Mouse (Mus musculus): Measurements from ENCODE around the gene Iars.

The Iars gene

DNA sequence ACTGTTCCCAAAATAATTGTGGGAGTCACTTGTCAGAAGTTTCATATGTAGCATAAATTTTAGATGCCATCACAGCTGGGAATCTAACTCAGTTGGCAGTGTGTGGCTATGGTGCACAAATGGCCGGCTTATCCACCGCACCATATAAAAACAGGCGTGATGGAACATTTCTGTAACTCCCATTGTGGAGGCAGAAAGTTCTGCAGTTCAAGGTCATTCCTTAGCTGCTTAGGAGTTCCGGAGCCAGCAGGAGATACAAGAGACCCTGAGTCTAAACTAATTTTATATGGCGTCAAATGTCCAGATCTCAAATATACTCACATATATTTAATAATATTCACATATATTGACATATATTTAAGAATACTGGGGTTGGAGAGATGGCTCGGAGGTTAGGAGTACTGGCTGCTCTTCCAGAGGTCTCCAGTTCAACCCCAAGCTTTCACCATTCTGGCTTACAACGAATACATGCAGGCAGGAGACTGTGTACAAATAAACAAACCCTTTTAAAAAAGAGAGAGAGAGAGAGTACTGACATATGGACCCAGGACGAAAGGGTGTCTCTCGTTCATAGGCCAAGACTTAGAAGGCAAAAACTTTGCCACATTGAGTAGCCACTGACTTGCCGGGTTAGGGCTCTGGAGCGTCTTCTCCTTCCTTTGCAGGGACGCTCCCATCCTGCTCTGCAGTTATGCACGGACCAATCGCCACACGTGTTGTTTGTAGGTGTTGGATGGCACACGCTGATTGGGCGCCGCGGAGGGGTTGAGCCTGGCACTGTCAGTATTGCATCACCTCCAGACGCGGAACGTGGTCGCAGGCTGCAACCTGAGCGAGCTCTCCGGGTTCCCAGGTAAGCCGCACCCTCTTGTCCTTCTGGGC is at the start of gene Iars:
Gene Iars, plus strand, starts transcription at position 750 of the 882 bp plus-strand sequence.
- DNase-seq (ENCODE audit: low spot score in 2 of 2): peak; percentile 97 to 99

DNA sequence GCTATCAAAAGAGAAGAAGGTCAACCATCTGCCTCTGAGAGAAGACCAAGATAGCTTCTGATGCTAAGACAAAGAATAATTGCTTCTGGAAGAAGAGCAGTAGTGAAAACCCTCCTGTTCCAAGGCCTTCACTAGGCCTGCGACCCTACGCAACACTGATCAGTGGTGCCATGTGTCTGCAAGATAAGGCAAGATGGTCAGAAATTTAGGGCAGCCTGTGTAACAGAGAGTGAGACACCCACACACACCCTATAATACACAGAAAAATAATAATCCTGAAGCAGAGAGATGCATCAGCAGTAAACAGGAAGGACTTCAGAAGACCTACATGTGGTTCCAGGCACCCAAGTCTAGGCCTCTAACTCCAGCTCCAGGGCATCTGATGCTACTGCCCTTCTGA is 41.9 kb upstream of the Iars start:
- DNase-seq (ENCODE audit: low spot score in 2 of 2): no peak

DNA sequence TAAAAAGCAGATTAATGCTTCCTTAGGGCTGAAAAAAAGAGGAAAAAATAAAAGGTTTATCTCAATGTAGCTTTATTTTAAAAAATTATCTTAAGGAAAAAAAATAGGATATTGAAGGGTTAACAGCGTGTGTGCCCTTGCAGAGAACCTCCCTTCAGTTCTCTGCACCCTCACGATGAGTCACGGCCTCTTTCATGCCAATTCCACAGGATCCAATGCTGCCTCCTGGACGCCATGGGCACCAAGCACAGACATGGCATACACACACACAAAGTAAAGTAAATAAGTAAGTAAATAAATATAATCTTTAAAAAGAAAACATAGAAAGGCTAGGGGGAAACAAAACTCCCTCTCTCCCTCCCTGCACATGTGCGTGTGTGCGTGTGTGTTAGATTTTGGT is 39.2 kb upstream of the Iars start:
- no peak for DNase-seq (ENCODE audit: low spot score in 2 of 2)

DNA sequence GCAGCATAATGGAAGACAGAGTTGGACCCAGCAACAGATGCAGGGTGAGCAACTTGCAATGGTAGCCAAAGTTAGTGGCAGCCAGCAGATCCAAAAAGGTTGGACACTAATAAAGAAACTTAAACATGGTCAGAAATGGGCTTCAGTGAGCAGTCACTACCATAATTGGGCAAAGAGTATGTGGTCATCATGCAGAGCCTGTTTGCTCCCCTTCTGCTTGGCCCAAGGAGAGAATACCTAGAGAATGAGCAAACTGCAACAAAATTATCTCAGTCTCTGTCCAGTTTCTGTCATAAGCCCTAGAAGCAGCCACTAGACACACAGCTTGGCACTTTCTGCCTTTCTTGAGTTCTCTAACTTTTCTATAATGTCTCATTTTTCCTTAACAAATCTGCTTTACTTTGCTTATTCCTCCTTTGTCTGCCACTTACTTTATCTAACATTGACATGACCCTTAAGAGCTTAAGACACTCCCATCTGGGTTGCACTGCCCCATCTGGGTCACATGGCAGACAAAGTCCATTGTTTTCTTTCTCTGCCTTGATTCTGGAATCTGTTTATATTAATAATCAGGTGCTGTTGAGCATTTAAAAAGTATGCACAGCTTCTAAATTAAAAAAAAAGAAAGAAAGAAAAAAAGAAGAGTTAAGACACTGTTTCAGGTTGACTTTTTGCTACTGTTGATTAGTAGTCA is 38.1 kb upstream of the Iars start:
- DNase-seq (ENCODE audit: low spot score in 2 of 2): no peak

DNA sequence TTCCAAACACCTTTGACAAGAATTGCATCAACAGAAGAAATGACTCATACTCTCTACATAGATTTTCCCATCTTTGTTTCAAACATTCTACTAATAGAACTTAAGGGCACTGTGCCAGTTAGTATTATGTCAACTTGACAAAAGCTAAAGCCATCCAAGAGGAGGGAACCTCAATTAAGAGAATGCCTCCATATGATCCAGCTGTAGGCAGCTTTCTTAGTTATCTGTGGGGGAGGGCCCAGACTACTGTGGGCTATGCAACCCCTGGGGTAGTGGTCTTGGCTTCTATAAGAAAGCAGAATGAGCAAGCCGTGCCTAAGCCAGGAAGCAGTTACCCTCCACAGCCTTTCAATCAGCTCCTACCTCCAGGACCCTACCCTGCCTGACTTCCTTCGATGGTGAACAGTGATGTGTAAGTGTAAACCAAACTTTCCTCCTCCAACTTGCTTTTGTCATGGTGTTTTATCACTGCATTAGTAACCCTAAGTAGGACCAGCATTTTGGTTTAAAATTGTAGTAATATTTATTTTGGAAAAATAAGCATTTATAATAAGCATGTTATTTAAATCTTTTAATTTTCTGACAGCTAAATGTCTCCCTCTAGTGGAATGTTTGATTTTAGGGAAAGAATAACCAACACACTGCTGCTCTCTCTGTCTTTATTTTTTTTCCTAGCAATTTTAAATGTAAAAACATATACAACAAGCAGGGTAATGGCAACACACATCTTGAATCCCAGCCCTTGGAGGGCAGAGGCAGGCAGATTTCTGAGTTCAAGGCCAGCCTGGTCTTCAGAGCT is 37.0 kb upstream of the Iars start:
- DNase-seq (ENCODE audit: low spot score in 2 of 2): no peak

DNA sequence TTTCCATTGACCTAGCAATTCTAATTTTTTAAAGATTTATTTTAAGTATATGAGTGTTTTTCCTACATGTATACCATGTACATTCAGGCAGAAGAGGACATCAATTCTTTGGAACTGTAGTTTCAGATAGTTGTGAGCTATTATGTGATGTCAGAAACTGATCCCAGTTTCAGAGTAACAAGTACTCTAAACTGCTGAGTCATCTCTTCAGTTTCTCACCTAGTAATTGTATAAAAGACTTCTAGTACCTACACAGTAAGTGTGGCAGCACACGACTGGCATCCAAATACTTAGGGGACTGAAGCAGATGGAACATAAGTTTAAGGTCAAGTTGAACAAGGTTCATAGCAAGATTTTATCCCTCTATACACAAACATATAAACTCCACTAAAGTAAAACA is 35.9 kb upstream of the Iars start:
- DNase-seq (ENCODE audit: low spot score in 2 of 2): no peak

DNA sequence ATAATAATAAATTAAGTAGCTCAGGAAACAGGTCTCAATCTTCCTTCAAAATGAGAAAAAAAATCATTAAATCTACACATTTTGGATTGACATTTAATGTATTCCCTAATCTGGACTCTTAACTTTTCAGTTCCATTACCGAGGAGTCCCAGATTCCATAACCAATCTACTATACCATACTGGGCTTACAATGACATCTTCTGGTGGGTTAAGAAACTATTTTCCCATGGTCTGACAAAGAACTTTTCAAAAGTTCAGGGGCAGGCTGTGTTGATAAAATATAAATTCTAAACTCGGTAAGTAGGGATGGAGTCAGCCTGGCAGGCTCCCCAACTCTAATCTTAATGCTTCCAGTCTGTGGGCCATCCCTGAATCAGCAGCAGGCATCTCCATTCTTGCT is 30.8 kb upstream of the Iars start:
- DNase-seq (ENCODE audit: low spot score in 2 of 2): no peak

DNA sequence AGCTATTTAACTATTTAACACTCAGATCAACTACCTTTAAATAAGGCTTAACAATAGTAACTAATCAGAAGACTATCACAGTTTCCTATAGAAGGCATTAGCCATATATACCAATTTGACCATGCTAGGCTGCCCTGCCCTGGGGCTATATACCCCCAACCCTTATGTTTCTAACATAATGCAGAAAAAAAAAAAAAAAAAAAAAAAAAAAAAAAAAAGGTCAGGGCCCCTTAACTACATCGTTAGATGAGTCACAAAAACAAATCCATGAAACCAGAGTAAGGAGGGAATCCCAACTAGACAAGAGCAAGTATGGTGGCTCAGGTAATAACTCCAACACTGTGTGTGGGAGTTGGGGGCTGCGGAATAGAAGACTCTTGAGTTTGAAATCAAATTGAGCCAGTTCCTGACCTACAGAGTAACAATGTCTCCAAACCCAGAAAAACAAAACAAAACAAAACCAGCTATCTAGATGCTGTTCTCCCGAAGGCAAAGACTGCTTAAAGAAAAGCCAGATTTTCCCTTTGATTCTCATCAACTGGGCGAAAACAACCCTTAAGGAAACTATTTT is 30.0 kb upstream of the Iars start:
- no peak for DNase-seq (ENCODE audit: low spot score in 2 of 2)

DNA sequence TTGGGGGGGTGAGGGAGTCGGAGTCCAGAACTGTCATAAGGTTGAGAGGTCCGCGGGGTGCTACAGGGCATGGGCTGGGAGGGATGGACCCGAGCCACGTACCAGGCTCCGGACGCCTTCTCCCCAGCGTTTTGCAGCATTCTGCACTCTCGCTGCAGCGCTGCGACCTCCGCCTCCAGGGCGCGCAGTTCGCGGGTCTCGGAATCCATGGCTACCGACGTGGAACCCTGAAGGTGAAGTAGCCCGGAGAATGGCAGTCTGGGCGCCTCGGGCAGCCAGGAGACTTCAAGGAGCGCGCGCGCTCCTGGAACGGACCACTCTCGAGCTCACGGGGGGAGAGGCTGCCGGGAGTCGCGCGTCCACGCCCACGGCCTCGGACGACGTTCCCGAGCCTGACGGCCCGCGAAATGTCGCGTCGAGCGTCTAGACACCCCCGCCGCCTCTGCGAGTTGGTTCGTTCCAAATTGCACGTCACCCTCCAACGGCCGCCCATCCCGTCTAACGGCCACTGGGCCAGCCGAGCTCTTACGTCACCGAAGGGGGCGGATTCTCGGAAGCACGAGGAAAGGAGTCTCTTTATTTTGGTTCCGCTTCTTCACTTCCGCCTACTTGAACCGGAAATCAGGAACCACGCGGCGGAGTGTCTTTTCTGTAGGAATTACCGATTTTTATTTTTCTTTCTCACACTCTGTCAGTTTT is 29.3 kb upstream of the Iars start, which contains the start of the genes Cenpp and Nol8:
Gene Cenpp, minus strand, starts transcription at position 305 of the 699 bp plus-strand sequence.
Gene Nol8, plus strand, starts transcription at position 598 of the 699 bp plus-strand sequence.
- DNase-seq (ENCODE audit: low spot score in 2 of 2): peak; percentile 99 to 100

DNA sequence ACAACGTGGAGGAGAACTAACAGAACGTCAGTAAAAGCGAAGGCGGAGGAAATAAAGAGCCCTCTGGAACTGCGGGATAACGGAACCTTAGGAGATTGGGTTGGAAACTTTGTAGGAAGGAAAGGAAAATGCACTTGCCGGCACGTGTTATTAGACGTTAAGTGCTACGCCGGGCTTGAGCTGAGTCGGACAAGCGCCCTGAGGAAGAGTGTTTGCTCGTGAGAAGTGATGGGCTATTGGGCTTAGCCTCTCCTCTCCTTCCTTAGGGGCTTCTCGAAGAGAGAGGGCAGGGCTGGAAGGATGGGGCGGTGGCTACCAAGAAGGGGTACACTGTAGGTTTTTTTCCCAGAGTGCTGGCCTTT is 28.7 kb upstream of the Iars start:
- DNase-seq (ENCODE audit: low spot score in 2 of 2): no peak

DNA sequence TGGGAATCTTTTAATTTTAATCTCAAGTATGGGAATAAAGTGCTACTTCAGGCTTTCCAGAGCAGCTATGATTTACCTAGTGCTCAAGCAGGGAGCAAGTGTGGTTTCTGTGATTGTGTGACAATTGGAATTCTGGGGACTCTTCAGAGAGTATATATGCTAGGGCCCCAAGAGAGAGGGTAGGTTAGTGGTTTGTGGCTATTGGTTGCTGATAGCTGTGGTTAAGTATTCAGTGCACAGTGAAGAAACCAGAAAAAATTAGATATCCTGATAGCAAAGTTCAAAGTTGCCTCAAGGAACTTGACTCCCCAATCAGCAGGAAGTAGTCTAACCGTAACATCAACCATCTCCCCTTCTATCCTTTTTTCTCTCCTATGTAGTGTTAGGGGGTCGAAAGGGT is 4.1 kb upstream of the Iars start:
- DNase-seq (ENCODE audit: low spot score in 2 of 2): no peak

DNA sequence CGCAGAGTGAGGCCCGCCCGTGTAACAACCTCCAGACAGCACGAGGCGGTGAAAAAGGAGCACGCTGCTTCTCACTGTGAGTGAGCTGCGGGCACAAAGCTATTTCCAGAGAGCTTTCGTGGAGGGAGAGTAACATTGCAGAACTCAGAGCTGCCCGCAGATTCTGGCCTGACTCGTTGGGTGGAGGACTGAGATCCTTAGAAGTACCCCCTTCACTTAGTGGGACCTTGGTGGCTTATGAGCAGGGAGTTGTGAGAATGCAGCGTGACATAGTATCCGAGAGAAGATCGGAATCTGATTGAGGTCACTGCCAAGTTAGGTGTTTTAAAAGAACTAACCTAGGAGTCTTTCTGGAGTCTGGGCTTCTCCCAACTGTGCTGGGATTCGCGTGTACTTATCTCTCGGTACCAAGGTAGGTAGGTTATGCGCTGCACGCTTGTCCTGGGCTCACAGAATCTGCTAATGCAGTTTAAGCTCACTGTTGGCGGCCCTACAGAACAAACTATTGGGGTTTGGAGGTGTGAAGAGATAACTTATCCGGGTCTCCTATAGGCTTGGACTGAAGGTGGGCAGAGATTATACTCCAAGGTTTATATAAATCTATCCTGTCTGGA is 440 bp downstream of the Iars start:
- no peak for DNase-seq (ENCODE audit: low spot score in 2 of 2)

DNA sequence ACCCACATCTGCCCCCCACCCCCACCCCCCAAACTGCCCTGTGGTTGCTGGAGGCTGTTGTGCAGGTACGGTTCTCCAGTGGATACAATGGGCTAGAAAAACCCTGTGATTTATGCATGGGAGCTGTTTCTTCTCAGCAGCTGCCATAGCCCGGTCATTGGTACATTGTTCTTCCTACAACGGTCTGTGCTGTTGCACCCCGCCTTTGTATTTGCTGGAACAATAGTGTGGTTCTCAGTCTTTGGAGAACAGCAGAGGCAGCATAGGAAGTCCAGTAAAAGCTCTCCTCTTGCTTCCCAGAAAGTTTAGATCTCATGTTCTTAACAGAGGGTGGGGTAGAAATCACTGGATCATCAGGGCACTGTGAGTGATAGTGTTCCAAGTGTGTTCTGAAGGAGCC is 2.4 kb downstream of the Iars start:
- DNase-seq (ENCODE audit: low spot score in 2 of 2): no peak

DNA sequence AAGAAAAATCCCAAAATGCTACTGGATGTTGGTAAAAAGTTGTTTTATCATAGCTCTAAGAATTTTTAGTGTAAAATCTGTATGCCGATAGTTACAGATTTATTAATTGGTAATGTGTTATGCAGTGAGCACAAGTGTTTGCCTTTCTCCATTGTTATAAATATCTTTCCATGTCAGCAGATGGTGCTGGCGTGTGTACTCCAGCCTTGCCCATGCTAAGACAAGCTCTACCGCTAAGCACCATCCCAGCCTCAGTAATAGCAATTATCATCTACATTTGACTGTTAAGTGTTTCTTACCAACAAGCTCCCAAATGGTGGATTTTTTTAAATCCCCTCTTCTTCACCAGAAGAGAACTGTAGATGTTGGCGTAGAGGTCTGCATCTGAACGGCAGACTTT is 9.2 kb downstream of the Iars start:
- no peak for DNase-seq (ENCODE audit: low spot score in 2 of 2)

DNA sequence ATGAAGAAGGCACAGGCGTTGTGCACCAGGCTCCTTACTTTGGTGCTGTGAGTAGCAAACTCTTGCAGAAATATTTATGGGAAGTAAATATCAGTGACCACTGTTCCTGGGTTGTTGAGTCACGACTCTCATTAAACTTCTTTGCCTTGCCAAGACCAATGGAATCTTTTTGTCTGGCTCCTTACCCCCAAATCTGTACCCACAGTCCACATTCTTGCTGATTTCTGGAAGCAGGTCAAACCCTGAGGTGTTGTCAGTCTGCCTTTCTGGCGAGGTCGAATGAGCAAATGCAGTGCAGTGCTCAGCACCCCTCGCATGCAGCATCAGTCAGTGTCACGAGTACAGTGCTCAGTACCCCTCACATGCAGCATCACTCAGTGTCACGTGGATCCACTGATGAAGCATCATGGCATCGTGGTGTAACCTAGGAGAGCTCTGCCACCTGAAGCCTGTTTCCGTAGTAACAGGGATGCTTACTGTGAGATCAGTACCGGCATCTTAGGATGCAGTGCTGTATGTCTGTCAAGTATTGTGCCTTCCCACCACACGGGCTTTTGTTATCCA is 21.4 kb downstream of the Iars start:
- no peak for DNase-seq (ENCODE audit: low spot score in 2 of 2)

DNA sequence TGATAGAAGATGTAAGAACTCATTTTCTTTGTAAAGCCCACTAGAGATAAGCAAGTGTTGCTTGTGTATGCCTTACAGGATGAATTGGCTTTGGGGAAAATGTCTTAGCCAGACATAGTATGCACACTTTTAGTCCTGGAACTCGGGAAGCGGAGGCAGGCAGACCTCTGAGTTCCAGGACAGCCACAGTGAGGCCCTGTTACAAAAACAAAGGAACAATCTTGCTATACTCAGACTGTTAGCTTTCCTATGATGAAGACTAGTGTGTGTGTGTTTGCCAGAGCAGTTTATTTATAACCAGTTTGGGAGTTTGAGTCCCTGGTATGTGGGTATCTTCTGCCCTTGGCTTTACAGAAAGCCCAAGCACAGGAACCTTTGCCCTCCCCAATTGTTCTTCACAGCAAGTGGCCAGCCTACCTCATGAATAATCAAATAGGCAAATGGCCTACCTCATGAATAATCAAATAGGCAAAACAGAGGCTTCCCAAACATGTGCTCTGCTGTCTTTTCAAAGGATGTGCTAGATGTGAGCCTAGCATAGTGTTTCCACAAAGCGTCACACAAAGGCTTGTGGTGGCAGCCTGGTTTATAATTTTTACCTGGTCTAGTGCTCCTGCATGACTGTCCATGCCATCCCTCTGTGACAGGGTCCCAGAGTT is 24.3 kb downstream of the Iars start:
- no peak for DNase-seq (ENCODE audit: low spot score in 2 of 2)

DNA sequence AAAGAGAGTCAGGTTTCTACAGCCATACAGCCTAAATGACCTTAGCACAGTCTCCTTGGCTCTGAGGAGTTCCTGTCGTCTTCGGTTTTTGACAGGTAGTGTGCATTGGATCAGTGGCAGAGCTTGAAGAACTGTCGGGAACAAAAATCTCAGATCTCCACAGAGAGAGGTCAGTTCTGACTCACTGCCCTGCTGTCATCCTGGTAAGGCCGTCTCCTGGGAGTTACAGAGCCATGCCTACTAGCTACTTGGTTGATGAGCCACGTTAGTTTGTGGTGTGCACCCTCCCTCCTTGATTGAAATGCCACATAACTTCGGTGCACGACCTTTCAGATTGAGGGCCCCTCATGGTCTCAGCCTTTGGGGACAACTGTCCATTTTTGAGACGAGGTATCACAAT is 26.4 kb downstream of the Iars start:
- DNase-seq (ENCODE audit: low spot score in 2 of 2): no peak

DNA sequence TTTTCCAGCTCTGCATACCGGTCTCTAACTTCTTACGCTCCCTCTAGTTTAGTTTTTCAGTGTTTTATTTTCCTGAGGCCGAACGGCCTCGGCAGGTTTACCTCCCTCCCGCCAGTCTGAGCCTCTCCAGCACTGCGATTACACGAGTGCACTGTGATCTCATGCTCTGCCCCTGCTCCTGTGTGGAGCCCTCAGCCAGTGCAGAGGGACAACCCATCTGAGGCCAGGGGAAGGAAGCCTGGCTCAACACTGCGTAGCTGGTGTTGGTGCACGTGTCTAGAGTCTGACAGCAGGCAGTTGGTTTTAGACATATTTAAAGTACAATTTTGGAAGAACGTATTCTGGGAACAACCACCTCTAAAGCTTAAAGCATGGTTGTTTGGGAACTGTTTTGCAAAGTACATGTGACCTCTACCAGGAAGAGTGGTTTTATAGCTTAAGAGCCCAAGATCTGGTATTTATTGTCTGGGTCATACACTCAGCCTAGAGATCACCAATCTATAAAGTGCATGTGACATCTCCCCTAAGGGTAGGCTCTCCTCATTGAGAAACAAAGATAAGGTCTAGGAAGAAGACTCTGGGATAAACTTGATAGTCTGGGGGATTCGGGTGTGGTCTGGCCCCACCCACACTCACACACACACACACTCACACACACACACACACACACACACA is 30.3 kb downstream of the Iars start:
- DNase-seq (ENCODE audit: low spot score in 2 of 2): no peak

DNA sequence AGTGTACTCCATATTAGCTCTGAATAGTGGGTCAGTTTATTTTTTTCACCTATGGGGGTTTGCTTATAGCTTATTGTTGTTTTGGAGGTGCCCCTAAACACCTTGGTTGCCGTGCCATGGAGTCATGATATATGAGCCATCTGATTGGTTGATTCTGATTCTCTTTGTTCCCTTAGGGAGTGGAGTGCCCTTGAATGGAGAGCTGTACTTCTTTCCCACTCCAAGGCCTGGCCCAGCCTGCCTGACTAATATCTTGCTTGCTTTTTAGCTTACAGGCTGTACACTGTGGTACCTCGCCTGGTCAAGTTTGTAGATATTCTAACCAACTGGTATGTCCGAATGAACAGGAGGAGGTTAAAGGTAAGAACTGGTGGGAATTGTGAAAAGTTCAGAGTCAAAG is 37.4 kb downstream of the Iars start:
- no peak for DNase-seq (ENCODE audit: low spot score in 2 of 2)

DNA sequence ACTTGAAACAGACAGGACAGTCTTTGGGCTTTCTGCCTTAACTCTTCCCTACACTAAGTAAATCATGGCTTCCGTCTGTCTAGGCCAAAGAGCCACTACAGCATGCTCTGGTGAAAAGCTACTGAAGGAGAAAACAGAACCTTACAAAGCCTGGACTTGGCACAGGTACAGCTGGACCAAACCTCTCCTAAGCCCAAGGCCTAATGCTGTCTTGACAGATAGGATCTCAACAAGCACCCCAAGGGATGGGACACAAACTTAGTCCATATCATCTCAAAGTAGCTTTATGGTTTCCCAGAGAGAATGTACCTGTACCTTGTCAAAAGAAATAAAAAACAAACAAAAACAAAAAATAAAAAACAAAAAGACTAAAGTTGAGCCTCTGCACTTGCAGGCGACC is 54.5 kb downstream of the Iars start:
- no peak for DNase-seq (ENCODE audit: low spot score in 2 of 2)

All from urinary bladder, postnatal 4 days (tissue).